Mouse (Mus musculus) cortical plate, adult 2 months (tissue): ENCODE results near the gene Ptprn2.

Experiments used
- CTCF ChIP-seq: fragments of 200-500 bp; IDR thresholded peaks from 2 replicates; pipeline ENCODE4 v1.5.1; 2011; ENCODE audit warnings: mild to moderate bottlenecking, control low read depth, low read length; ENCODE audit not compliant: insufficient read depth; ENCODE audit errors: extremely low read depth
- POLR2A ChIP-seq: fragments of 200-500 bp; IDR thresholded peaks from 2 replicates; pipeline ENCODE4 v1.6.1; 2011; ENCODE audit warnings: mild to moderate bottlenecking, low read length, control low read depth; ENCODE audit not compliant: insufficient read depth; ENCODE audit errors: extremely low read depth

GRCm38 (mm10) chr12:116485591-116486403, at the start of gene Ptprn2:
- TF ChIP-seq POLR2A: peak; percentile 58; the same call in 1 of the 2 replicates
- TF ChIP-seq CTCF: no peak
